Mouse (Mus musculus) liver, adult 2 months (tissue): ENCODE measurements around the gene Egfl7. TPM values are rescaled to one million over a fixed set of nuclear protein-coding genes. Genes with fewer than 3 reads are reported as not detected.

ENCODE experiments used
- DNase-seq: peaks from one replicate; pipeline ENCODE4 v3.0.0-alpha.2; 2011; ENCODE audit warnings: low read depth, low spot score; ENCODE audit errors: extremely low read depth
- H3K27ac ChIP-seq: fragments of 200-500 bp; replicated peaks from 2 replicates; pipeline ENCODE4 v1.5.1; 2012; ENCODE audit warnings: low read depth, mild to moderate bottlenecking, control low read depth, inconsistent platforms, low read length; ENCODE audit not compliant: insufficient read depth
- H3K27me3 ChIP-seq: fragments of 200-500 bp; 2 replicates; pipeline ENCODE4 v1.6.1; 2012; ENCODE audit warnings: mild to moderate bottlenecking, moderate library complexity, low read length, inconsistent platforms; ENCODE audit not compliant: control insufficient read depth, insufficient read depth
- H3K36me3 ChIP-seq: fragments of 200-500 bp; 2 replicates; pipeline ENCODE4 v1.6.1; 2012; ENCODE audit warnings: low read length, inconsistent platforms; ENCODE audit not compliant: control insufficient read depth, insufficient read depth
- H3K4me1 ChIP-seq: fragments of 200-500 bp; 2 replicates; pipeline ENCODE4 v1.6.1; 2011; ENCODE audit warnings: low read length; ENCODE audit not compliant: control insufficient read depth, insufficient read depth
- H3K4me3 ChIP-seq: fragments of 200-500 bp; 2 replicates; pipeline ENCODE4 v1.5.1; 2011; ENCODE audit warnings: low read depth, mild to moderate bottlenecking, control low read depth, low read length, moderate library complexity; ENCODE audit not compliant: insufficient read depth
- H3K79me2 ChIP-seq: fragments of 200-500 bp; 2 replicates; pipeline ENCODE4 v1.6.1; 2012; ENCODE audit warnings: inconsistent platforms, mild to moderate bottlenecking, low read length, moderate library complexity; ENCODE audit not compliant: control insufficient read depth, insufficient read depth
- H3K9ac ChIP-seq: fragments of 200-500 bp; 2 replicates; pipeline ENCODE4 v1.6.1; 2012; ENCODE audit warnings: low read depth, mild to moderate bottlenecking, control low read depth, inconsistent platforms, low read length
- CTCF ChIP-seq: fragments of 200-500 bp; IDR thresholded peaks from 2 replicates; pipeline ENCODE4 v1.5.1; 2011; ENCODE audit warnings: low read depth, low read length, control low read depth
- POLR2A ChIP-seq: fragments of 200-500 bp; IDR thresholded peaks from 2 replicates; pipeline ENCODE4 v1.6.1; 2011; ENCODE audit warnings: low read length, control low read depth; ENCODE audit not compliant: insufficient read depth; ENCODE audit errors: extremely low read depth
- WGBS: fragments of 180-500 bp; shearing (Covaris S2); methylation state at CpG from one replicate; pipeline ENCODE4 v1.1.7; 2018; 5-methylcytosine and 5-hydroxymethylcytosine counted together
- polyA plus RNA-seq: library from polyadenylated mRNA; depleted of rRNA; stranded (reverse); fragments of >200 nt; gene quantifications from 2 replicates; pipeline ENCODE4 v1.2.3, GENCODE M21; 2012
- total RNA-seq: library from RNA; depleted of rRNA; stranded (reverse); fragments of >200 nt; gene quantifications from 2 replicates; pipeline ENCODE4 v1.2.3, GENCODE M21; 2014

Egfl7 gene
- total and polyA plus RNA-seq, 2 experiments: 58.6 to 90.0 TPM

GRCm38 (mm10) chr2:26634629-26635488, 55.0 kb downstream of the Egfl7 start:
- no peaks in the 10 kb centered on the region for H3K27me3 ChIP-seq
- H3K4me3 ChIP-seq: no peak overlapping the region
- peaks cover 5% of the 10 kb centered on the region; the same call in 1 of the 2 replicates for H3K4me1 ChIP-seq
- WGBS: 80% methylated on average over 12 of the region's 12 CpGs
- no peak overlapping the region for H3K27ac ChIP-seq
- H3K79me2 ChIP-seq: peaks cover 2% of the 10 kb centered on the region; the same call in 1 of the 2 replicates
- H3K36me3 ChIP-seq: peaks cover 17% of the 10 kb centered on the region
- DNase-seq: no peak
- TF ChIP-seq CTCF (no peak), POLR2A (no peak)
- no peak overlapping the region for H3K9ac ChIP-seq

GRCm38 (mm10) chr2:26635489-26636324, 55.9 kb downstream of the Egfl7 start:
- no peak for TF ChIP-seq CTCF
- TF ChIP-seq POLR2A: no peak
- peaks cover 5% of the 10 kb centered on the region; the same call in 1 of the 2 replicates for H3K4me1 ChIP-seq
- H3K4me3 ChIP-seq: no peak overlapping the region
- H3K36me3 ChIP-seq: peaks cover 17% of the 10 kb centered on the region
- no peaks in the 10 kb centered on the region for H3K27me3 ChIP-seq
- WGBS: 92% methylated on average over 21 of the region's 21 CpGs
- H3K79me2 ChIP-seq: peaks cover 3% of the 10 kb centered on the region; the same call in 1 of the 2 replicates
- DNase-seq: no peak
- H3K27ac ChIP-seq: no peak overlapping the region
- no peak overlapping the region for H3K9ac ChIP-seq

GRCm38 (mm10) chr2:26636325-26636635, 56.5 kb downstream of the Egfl7 start:
- Histone ChIP-seq H3K27ac (no peak overlapping the region), H3K4me1 (peaks cover 5% of the 10 kb centered on the region; the same call in 1 of the 2 replicates), H3K36me3 (peaks cover 17% of the 10 kb centered on the region), H3K27me3 (no peaks in the 10 kb centered on the region), H3K79me2 (peaks cover 3% of the 10 kb centered on the region; the same call in 1 of the 2 replicates), H3K4me3 (no peak overlapping the region), H3K9ac (no peak overlapping the region)
- no peak for DNase-seq
- WGBS: 65% methylated on average over 2 of the region's 2 CpGs
- TF ChIP-seq CTCF: no peak
- no peak for TF ChIP-seq POLR2A

- Histone ChIP-seq H3K79me2 (peaks cover 3% of the 10 kb centered on the region; the same call in 1 of the 2 replicates), H3K36me3 (peaks cover 17% of the 10 kb centered on the region), H3K27ac (no peak overlapping the region), H3K4me3 (no peak overlapping the region), H3K27me3 (no peaks in the 10 kb centered on the region), H3K9ac (no peak overlapping the region), H3K4me1 (peaks cover 5% of the 10 kb centered on the region; the same call in 1 of the 2 replicates)
- TF ChIP-seq POLR2A: no peak
- no peak for TF ChIP-seq CTCF
- 88% methylated on average over 4 of the region's 4 CpGs for WGBS
- no peak for DNase-seq
Observed at GRCm38 (mm10) chr2:26637316-26637932, 57.6 kb downstream of the Egfl7 start.

- Histone ChIP-seq H3K4me1 (peaks cover 5% of the 10 kb centered on the region; the same call in 1 of the 2 replicates), H3K27ac (no peak overlapping the region), H3K27me3 (no peaks in the 10 kb centered on the region), H3K36me3 (peaks cover 17% of the 10 kb centered on the region), H3K79me2 (peaks cover 3% of the 10 kb centered on the region; the same call in 1 of the 2 replicates), H3K9ac (no peak overlapping the region), H3K4me3 (no peak overlapping the region)
- no peak for TF ChIP-seq CTCF
- TF ChIP-seq POLR2A: no peak
- 87% methylated on average over 5 of the region's 5 CpGs for WGBS
- DNase-seq: no peak
Observed at GRCm38 (mm10) chr2:26638039-26638438, 58.2 kb downstream of the Egfl7 start.
